Mouse (Mus musculus) left cerebral cortex, adult 18-20 months (tissue): ENCODE results near the gene Krt36. TPM values are rescaled to one million over a fixed set of nuclear protein-coding genes. Genes with fewer than 3 reads are reported as not detected.

Experiments
- DNase-seq, 2 experiments: peaks; one replicate each; pipeline ENCODE4 v3.0.0; 2021 to 2022; ENCODE audit warnings: low spot score in 2 of 2, mixed read lengths in 1 of 2
- long read RNA-seq, 2 experiments: library from polyadenylated mRNA; stranded (forward); transcript quantifications; one replicate each; pipeline ENCODE4 v2.0.0; 2021
- total RNA-seq, 2 experiments: library from RNA; stranded (reverse); gene quantifications; 2 replicates each; pipeline ENCODE4 v1.2.3; 2021

Gene Krt36
- total RNA-seq, result not detected
- long read RNA-seq, experiment 1, result 0 reads
- long read RNA-seq, experiment 2, result 0 reads

DNA sequence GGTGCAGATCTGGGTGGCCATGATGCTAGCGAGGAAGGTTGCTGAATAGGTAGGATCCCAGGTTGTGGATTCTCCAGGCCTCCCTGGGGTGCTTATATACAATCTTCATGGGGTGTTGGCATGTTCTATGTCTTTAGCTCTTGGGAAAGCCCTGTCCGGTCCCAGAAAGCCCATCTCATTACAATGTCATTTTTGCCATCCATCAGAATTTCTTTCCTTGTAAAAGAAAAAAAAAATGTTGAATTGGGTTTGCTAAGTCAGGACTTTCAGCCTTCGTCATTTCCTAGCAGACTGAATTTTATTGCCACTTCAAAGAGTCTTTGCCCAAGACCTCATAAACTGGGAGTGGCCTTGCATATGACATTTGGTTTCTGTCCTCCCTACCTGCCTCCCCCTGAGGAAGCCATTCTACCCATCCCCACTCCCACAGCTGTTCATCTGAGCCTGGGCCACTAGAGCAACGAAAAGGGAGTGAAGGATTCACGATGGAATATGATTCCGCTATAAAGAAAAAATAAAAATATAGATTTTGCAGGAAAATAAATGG, at the start of gene Krt36:
Gene Krt36 (minus strand): TSS at position 51 of the 547 bp plus-strand sequence.
- no peak for DNase-seq

DNA sequence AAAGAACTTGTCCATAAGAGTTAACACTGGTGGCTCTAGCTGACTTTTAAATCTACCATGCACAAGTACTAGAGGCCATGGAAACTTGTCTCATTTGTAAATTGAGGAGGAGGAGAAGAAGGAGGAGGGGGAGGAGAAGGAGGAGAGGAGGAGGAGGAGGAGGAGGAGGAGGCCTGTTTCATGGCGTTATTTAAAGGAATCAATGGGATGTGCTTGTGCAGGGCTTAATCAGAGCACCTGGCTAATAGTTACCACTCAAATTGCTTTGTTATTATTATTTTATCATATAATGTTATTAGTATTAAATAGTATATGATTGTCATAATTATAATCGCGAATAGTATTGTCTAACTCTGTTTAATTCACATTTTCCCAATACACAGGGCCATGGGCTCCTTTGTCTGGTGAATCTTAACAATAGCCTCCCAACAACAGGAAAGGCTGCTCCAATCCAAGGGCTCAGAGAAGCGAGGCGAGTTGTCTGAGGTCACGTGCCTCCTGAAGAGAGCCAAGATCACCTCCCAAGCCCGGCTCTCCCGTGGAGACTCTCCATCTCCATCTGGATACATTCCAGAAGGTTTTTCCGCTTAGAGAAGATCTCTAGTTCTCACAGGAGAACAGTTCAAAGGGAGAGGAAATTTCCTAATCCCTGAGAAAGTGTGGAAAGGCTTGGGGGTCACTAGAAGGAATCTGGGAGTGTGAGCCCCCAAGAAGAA, 43.3 kb upstream of the Krt36 start, which contains the start of gene Krt19:
Gene Krt19 (minus strand): TSS at position 51 of the 716 bp plus-strand sequence.
- DNase-seq, result no peak

DNA sequence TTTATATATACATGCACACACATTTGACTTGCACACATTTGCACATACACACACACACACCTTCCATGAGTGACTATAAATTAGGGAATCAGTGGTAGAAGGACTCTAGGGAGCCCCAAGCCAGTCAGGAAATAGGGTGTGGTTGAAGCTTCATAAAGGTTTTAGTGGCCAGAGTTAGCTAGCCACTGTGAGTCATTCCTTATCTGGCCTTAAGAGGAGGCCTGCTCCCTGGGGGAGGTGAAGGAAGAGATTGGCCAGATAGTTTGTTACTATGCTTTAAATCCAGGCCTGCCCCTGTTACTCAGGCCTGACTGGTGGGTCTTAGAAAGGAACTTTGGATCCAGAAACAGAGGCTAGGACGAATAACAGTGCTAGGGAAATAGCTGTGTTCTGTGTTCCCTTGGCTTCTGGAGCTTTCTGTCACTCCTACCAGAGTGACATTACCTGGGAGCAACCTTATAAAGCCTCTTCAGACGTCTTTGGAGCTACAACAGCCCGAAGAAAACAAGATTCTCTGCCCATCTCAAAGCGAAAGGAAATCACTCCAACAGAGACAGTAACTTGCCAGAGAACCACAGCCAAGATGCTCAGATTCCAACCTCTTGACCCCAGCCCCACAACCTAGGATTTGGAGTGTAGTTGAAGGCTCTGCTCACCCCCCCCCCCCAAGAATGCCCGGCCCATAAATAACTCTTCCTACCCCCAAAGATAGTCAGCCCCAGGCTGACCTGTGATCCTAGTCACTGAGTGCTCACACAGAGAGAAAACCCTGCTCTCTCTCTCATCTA, 42.3 kb upstream of the Krt36 start:
- DNase-seq, result no peak

DNA sequence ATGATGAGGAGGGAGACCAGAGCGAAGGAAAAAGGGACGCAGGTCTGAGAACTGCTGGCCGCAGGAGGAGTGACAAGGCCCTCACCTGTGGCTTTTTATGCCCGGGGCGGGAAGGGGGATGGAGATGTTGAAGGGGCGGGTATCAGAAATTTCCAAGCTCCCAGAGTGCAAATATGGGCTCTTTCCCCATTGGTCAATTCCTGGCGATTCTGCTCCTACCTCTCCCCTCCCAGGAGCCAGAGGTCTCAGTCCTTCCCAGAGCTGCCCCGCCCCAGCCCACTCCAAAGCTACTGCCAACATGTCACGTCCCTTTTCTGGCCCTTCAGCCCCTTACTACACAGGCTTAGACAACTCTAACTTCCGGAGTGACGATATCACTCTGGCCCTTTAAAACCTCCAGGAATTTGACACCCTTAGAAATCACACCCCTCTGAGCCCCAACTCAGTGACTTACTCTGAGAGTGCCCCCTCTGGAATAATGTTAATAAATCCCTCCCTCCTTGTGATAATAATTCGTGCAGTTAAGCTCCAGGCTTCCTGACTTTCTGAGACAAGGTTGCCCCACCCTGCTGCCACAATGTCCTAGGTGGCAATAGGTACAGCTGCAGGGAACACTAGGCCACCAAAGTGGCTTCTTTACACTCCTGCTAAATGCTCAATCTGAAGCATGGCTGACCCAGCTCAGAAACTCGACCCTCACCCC, 40.6 kb upstream of the Krt36 start:
- DNase-seq, result no peak

DNA sequence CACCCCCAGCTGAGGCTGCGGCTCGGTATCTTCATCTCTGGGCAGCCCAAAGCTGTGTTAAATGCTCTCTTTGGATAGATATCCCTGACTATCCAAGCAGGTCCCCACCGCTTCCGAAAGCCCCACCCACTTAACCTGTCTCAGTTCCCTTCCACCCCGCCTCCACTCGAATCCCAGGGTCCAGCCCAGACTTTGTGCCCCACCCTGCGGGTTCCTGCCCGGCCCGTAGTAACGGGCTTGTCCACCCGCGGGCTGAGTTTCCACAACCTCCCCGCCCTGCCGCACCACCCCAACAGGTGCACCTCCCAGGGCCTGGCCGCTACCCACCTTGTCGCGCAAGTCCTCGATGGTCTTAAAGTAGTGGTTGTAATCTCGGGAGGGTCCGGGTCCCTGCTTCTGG, 39.7 kb upstream of the Krt36 start:
- DNase-seq, result no peak

DNA sequence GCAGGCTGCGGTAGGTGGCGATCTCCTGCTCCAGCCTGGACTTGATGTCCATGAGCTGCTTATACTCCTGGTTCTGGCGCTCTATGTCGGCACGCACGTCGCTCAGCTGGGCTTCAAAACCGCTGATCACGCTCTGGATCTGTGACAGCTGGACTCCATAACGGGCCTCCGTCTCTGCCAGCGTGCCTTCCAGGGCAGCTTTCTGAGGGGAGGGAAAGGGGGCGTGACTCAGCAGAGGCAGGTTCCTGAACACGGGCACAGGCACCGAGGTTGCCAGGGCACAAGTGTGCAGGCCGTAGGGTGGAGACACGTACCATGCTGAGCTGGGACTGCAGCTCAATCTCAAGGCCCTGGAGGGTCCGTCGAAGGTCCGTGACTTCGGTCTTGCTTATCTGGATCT, 35.5 kb upstream of the Krt36 start:
- DNase-seq, result no peak

DNA sequence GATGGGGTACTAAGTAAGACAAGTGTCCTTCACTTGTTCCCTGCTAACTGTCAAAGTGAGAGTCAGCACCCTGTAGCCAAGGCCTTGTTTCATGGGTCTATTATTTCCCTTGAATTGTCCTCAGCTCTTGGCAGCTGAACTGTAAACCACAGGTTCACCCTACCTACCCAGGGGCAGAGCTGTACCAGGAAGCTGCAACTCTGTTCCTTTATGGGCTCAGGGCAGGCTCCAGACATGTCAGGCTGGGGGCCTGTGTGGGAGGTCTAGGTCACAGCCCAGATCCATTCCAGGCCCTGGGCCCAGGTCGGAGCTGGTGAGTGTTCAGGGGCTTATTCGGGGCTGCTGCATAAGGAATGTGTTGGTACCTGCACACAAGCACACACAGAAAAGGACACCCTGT, 34.0 kb upstream of the Krt36 start:
- no peak for DNase-seq

DNA sequence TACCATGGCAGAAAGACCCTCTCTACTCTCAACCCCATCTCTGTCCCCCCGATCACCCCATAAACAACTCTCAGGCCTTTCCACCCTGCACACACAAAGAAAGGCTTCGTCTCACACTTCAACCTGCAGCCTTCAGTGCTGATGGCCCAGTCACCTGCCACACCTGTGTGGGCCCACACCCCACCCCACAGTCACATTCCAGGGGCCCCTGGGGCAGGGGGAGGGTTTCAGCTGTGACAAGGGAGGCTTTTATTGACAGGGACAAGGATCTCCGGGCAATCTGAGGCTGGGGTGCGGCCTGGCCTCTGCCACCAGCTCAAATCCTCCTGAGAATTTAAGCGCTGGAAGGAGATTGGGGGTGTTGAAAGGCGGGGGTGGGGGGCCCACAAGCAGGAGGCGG, 33.4 kb upstream of the Krt36 start:
- no peak for DNase-seq

DNA sequence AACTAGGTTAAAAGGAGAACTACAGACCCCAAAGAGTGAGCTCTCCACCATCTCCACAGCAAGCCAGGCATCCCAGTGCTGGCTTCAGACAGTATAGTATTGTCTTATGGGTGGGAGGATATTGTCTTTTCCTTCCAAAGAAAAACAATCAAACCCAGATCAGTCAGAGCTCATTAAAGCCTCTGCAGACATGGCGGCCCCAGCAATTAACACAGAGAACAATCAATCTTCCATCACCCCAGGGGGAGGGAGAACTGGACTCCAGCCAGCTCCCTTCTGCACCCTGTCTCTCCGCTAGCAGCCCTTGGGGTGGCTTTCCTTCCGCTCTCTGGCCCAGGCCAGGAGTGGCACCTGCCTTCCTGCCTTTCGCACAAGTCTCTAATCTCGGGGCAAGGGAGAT, 32.3 kb upstream of the Krt36 start:
- DNase-seq, result no peak

DNA sequence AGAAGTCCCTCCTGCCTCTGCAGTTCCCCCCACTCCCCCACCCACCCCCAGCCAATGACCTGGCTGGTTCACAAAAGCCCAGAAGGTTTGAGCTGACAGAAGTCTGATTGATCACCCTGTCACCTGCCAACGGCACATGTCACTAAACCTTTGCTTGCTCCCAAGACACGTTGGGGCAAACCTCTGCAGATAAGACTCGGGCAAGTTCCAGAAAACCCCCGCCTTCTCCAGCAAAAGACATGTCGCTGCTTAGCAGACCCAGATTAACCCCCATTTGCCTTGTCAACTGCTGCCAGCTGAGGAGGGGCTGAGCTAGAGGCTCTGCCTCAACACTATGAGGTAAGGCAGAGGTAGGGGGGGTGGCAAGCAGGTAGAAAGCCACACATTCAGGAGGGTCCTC, 31.1 kb upstream of the Krt36 start:
- DNase-seq, result no peak

DNA sequence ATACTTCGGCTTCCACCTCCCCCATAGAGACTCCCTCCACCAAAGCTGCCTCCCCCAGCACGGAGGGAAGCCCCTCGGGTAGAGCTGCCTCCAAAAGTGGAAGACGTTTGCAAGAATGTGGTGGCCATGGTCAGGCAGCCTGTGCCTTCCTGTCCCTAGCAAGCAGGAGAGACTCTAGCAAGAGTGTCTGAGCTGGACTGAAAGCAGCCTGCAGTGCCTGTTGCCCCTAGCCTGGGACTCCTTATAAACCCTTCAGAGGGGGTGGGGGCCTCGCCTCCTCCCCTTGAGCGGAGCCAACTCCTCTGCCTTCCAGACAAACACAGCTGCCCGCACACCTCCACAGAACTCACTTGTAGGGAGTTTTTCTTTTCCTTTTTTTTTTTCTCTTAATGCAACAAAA, 30.3 kb upstream of the Krt36 start, which contains the start of gene Krt15:
Gene Krt15 (minus strand): TSS at position 198 of the 400 bp plus-strand sequence.
- DNase-seq, result no peak

DNA sequence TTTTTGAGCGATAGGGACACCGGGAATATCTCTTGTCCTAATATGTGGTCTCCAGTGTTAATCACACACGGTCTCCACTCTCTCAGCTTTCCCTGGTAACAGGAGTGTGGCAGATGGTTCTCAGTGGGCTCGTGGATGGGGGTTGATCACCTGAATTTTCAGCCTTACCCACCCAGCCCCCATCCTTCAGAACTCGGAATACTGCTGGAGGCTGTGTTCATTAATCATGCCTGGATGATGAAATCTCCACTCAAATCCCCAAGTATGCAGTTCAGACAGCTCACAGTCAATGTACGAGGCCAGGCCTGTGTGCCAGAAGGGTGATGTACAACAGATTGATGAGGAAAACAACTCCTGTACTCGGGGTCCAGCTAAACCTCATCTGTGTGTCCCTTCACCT, 19.5 kb upstream of the Krt36 start:
- DNase-seq, result no peak

DNA sequence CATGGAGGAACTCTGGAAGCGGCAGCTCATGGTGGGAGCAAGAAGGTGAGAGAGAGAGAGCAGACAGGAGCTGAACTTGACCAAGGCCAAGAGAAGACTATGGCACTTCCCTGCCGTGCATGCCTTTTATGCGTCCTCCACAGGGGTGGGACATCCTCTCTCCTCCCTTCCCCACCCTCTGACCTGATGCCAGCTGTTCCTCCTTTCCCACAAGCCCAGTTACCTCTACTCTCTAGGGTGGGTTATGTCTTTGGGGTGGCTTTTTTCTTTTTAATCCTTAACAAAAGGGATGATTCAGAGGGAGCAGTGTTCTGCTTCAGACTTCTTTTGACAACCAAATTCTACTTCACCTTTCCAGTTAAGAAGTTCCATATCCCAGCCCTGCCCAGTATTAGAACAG, 16.0 kb upstream of the Krt36 start, which contains the start of gene Krt13:
Gene Krt13 (minus strand): TSS at position 101 of the 400 bp plus-strand sequence.
- no peak for DNase-seq

DNA sequence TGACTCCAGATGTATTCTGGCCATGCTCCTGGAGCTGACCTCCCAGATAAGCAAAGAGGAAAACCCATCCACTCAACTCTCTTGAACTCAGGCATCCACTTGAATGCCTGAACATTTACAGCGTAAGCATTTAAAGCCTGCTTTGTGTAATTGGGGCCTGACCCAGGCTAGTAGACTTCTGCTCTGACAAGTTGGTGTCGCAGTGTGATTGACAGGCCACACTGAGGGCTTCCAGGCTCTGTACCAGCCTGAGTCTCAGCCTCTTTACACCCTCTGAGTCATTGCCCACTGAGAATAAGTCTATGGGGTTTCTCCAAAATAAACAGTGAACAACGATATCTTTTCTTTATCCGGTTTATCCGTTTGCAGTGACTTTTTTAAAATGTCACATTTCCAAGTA, 14.9 kb upstream of the Krt36 start:
- DNase-seq, result no peak

DNA sequence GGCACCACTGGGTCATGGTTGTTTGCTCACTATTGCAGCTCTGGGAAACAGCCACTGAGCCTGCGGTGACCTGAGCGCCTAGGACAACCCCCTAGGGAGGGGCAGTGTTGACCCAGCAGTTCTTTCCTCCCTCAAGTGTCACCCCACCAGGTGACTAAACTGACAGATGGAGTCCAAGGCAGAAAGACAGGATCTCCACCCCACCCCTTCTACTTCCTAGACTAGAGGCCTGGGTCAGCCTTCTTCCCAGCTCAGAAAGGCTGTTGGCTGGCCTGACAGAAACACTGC, 8.3 kb upstream of the Krt36 start:
- DNase-seq, result no peak

DNA sequence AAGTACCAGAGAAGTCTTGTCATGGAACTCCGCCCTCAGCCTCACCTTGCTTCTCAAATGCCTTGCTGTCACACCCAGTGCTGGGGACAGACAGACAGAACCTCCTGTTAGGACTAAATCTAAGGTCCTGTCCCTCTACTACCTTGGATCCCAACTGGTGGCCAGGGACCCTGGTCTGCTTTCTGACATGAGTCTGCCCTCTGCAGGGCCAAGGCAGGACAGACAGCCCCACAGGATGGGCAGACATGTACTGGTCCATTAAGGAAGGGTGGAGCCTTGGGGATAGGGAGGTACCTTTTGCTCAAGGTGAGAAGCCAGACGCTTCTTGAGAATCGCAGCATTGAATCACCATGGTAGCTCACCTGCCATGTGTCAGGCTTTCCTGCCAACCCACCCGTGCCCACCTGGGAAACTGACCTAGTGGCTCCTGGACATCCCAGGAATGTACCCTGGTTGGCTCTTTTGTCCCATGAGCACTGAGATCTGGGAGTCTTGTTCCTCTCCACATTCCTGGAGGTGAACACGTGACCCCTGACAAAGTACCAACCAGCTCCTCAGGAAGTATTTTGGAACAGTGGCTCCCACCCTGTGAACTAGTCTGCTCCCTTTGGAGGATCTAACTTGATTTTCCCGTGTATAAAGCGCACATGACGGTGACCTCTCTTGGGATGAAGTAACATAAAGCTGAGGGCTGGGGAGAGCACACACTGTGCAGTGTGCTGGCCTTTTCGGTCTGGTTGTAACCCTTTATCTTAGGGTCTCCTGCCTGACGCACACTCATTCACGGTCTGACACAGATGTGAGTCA, 7.7 kb upstream of the Krt36 start:
- no peak for DNase-seq

DNA sequence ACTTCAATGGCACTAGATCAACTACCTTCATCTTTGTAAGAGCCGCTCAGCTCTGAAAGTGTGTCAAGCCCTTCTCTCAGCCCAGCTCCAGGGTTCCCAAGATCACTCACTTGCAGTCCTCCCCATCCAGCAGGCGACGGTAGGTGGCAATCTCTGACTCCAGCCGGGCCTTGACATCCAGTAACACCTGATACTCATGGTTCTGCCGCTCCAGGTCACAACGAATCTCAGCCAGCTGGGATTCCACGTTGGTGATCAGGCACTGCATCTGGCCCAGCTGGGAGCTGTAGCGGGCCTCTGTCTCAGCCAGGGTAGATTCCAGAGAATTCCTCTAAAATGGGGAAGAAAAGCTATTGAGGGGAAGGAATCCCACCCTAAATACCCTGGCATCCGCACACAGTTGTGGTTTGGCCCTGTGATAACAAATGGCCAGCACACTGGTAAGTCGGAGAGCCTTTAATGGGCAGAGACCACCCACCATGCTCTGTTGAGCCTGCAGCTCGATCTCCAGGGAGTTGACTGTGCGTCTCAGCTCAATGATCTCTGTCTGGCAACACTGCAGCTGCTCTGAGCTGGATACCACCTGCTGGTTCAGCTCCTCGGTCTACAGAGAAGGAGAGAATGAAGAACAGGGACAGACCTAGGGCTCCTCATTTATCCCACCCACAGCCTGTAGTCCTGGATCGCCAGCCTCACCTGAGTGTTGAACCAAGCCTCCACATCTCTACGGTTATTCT, 2.6 kb downstream of the Krt36 start:
- DNase-seq, result no peak

DNA sequence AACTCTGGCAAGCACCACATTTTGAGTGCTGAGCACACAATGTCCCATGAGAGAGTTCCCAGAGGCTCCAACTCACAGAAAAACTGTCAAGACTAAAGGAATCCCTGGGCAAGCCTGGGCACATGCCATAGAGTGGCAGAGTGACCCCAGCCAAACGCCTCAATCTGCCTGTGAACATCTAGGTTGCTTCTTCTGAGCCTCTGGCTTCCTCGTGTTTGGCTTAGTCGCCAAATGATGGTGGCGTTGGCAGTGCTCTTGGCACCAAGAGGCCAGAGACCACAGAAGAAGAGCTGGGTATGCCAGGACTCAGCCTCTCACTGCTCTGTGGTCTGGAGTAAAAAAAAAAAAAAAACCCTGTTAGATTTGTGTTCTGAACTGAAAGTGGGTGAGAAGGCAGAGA, 5.0 kb downstream of the Krt36 start:
- no peak for DNase-seq

DNA sequence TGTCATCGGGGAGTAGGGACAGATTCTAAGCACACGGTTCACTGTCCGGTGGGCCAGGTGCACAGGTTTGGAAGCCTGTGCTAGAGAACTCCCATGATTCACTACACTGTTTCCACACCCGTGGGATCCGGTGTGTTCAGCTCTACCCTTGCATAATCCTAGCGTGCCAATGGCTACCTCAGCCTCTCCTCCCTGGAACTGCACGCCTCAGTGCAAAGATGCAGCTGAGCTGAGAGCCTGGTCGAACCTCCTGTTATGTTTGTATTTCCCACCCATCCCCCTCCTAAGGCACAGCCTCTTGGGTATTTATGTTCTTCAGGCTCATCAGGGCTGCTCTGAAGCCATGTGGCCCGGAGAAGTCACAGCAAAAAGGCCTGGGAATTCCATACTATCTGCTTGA, 7.6 kb downstream of the Krt36 start:
- no peak for DNase-seq

DNA sequence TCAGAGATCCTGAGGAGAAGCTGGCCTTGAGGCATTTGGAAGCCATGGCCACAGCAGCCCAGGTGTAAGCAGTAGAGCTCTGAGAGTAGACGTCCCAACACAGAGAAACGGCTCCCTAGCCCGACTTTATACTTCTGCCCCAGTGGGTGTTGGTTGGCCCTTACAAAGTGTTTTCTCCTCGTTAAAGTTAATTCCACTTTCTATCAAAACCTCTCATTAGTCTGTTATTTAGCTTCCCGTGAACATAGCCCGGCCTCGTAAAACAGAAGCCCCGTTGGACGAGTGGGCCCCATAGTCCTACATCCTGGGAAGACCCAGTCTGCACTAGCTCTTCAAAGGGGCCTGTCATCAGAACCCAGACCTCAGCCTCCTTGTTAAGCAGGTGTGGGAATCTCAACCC, 9.3 kb downstream of the Krt36 start, which contains the start of gene Krt35:
Gene Krt35 (minus strand): TSS at position 101 of the 400 bp plus-strand sequence.
- no peak for DNase-seq
